Mouse (Mus musculus) myocyte (in vitro differentiated cells): ENCODE results near the gene Iqschfp. TPM values are rescaled to one million over a fixed set of nuclear protein-coding genes. Genes with fewer than 3 reads are reported as not detected.

Source experiments
- H3K27me3 ChIP-seq: one replicate; pipeline ENCODE4 v1.6.1; 2011; ENCODE audit not compliant: control insufficient read depth, insufficient read depth, insufficient read length
- H3K36me3 ChIP-seq: one replicate; pipeline ENCODE4 v1.6.1; 2011; ENCODE audit not compliant: control insufficient read depth, insufficient read depth
- H3K4me2 ChIP-seq: one replicate; pipeline ENCODE4 v1.6.1; 2011; ENCODE audit warnings: low read depth, control low read depth
- H3K4me3 ChIP-seq: one replicate; pipeline ENCODE4 v1.5.1; 2011; ENCODE audit warnings: mild to moderate bottlenecking, control low read depth, moderate library complexity
- H3K79me2 ChIP-seq: one replicate; pipeline ENCODE4 v1.6.1; 2011; ENCODE audit not compliant: control insufficient read depth, insufficient read depth
- H3ac ChIP-seq: one replicate; pipeline ENCODE4 v1.6.1; 2011; ENCODE audit not compliant: control insufficient read depth, insufficient read length
- CEBPB ChIP-seq: IDR thresholded peaks from 2 replicates; pipeline ENCODE4 v1.6.1; 2011; ENCODE audit warnings: mild to moderate bottlenecking, moderate library complexity; ENCODE audit not compliant: poor library complexity, insufficient read depth, severe bottlenecking
- E2F4 ChIP-seq: IDR thresholded peaks from one replicate; pipeline ENCODE4 v1.6.1; 2011; ENCODE audit warnings: mild to moderate bottlenecking, control low read depth, moderate library complexity; ENCODE audit not compliant: insufficient read depth
- MAX ChIP-seq: IDR thresholded peaks from one replicate; pipeline ENCODE4 v1.6.1; 2011; ENCODE audit warnings: low read depth, mild to moderate bottlenecking, control low read depth
- MYOD1 ChIP-seq, 3 experiments: IDR thresholded peaks; one replicate each; pipeline ENCODE4 v1.6.1; 2011; ENCODE audit warnings: control low read depth in 2 of 3, low read depth in 2 of 3, mild to moderate bottlenecking in 2 of 3, moderate library complexity in 1 of 3; ENCODE audit not compliant: insufficient read length in 2 of 3, control insufficient read depth in 1 of 3
- MYOG ChIP-seq, 3 experiments: IDR thresholded peaks; one replicate each; pipeline ENCODE4 v1.6.1; 2011; ENCODE audit warnings: control low read depth in 2 of 3, low read depth in 2 of 3, mild to moderate bottlenecking in 2 of 3; ENCODE audit not compliant: insufficient read length in 2 of 3, control insufficient read depth in 1 of 3, insufficient read depth in 1 of 3
- POLR2A ChIP-seq: IDR thresholded peaks from one replicate; pipeline ENCODE4 v1.6.1; 2011; ENCODE audit warnings: low read depth, mild to moderate bottlenecking, control low read depth, moderate library complexity; ENCODE audit not compliant: insufficient read length
- POLR2AphosphoS2 ChIP-seq: IDR thresholded peaks from one replicate; pipeline ENCODE4 v1.6.1; 2011; ENCODE audit warnings: low read depth, control low read depth; ENCODE audit not compliant: insufficient read length
- REST ChIP-seq: IDR thresholded peaks from one replicate; pipeline ENCODE4 v1.6.1; 2011; ENCODE audit warnings: mild to moderate bottlenecking, control low read depth, moderate library complexity; ENCODE audit not compliant: insufficient read depth, insufficient read length
- SRF ChIP-seq: IDR thresholded peaks from one replicate; pipeline ENCODE4 v1.6.1; 2011; ENCODE audit warnings: low read depth; ENCODE audit not compliant: control insufficient read depth, insufficient read length
- TCF12 ChIP-seq: IDR thresholded peaks from one replicate; pipeline ENCODE4 v1.6.1; 2011; ENCODE audit warnings: mild to moderate bottlenecking, control low read depth; ENCODE audit not compliant: poor library complexity, insufficient read depth, severe bottlenecking
- TCF3 ChIP-seq: IDR thresholded peaks from one replicate; pipeline ENCODE4 v1.6.1; 2011; ENCODE audit warnings: low read depth, control low read depth; ENCODE audit not compliant: insufficient read length
- USF1 ChIP-seq: IDR thresholded peaks from one replicate; pipeline ENCODE4 v1.6.1; 2011; ENCODE audit warnings: low read depth, mild to moderate bottlenecking, control low read depth, moderate library complexity
- polyA plus RNA-seq: library from polyadenylated mRNA; unstranded; fragments of >200 nt; fragmentation: generic; extraction: Trizol; gene quantifications from one replicate; pipeline ENCODE4 v1.2.1, GENCODE M21; 2012; ENCODE audit warnings: missing spikeins

The Iqschfp gene
- polyA plus RNA-seq, 1 experiment, result not detected

GRCm38 (mm10) chr3:68518041-68518440 is 626.0 kb downstream of the Iqschfp start:
- no peak overlapping the region for H3K4me3 ChIP-seq
- peaks cover 38% of the 10 kb centered on the region for H3K79me2 ChIP-seq
- no peak for TF ChIP-seq MYOG (IDR thresholded peaks at IDR 0.05; ENCODE audit: control insufficient read depth in 1 of 3, insufficient read depth in 1 of 3, insufficient read length in 2 of 3, low read depth in 2 of 3)
- TF ChIP-seq TCF12, result no peak
- TF ChIP-seq REST, result no peak
- no peak for TF ChIP-seq USF1
- no peak for TF ChIP-seq POLR2A
- no peaks in the 10 kb centered on the region for H3K27me3 ChIP-seq
- no peak overlapping the region for H3ac ChIP-seq
- H3K4me2 ChIP-seq, result no peak overlapping the region
- H3K36me3 ChIP-seq, result no peaks in the 10 kb centered on the region

- Histone ChIP-seq H3K36me3 (no peaks in the 10 kb centered on the region), H3K79me2 (peaks cover 32% of the 10 kb centered on the region), H3K4me3 (no peak overlapping the region), H3K4me2 (no peak overlapping the region), H3K27me3 (no peaks in the 10 kb centered on the region), H3ac (no peak overlapping the region)
- no peak for TF ChIP-seq MYOG (IDR thresholded peaks at IDR 0.05; ENCODE audit: control insufficient read depth in 1 of 3, insufficient read depth in 1 of 3, insufficient read length in 2 of 3, low read depth in 2 of 3)
- no peak for TF ChIP-seq POLR2A
- no peak for TF ChIP-seq E2F4
- TF ChIP-seq REST, result no peak
- TF ChIP-seq POLR2AphosphoS2, result no peak
- no peak for TF ChIP-seq TCF12
- TF ChIP-seq TCF3, result no peak
- TF ChIP-seq MYOD1 (IDR thresholded peaks at IDR 0.05; ENCODE audit: control insufficient read depth in 1 of 3, insufficient read length in 2 of 3, low read depth in 2 of 3), result no peak
- TF ChIP-seq CEBPB, result no peak
- TF ChIP-seq MAX, result no peak
Observed at GRCm38 (mm10) chr3:68518586-68518985, 626.6 kb downstream of the Iqschfp start.

GRCm38 (mm10) chr3:68525361-68525878 is 633.4 kb downstream of the Iqschfp start:
- no peak overlapping the region for H3ac ChIP-seq
- no peaks in the 10 kb centered on the region for H3K36me3 ChIP-seq
- TF ChIP-seq MYOD1 (IDR thresholded peaks at IDR 0.05; ENCODE audit: control insufficient read depth in 1 of 3, insufficient read length in 2 of 3, low read depth in 2 of 3), result no peak
- no peak for TF ChIP-seq REST
- TF ChIP-seq USF1, result no peak
- no peak for TF ChIP-seq SRF
- no peak for TF ChIP-seq CEBPB
- TF ChIP-seq TCF12, result no peak
- no peak for TF ChIP-seq MAX
- TF ChIP-seq E2F4, result no peak
- no peak for TF ChIP-seq TCF3
- TF ChIP-seq POLR2A, result no peak
- TF ChIP-seq POLR2AphosphoS2, result no peak
- no peak for TF ChIP-seq MYOG (IDR thresholded peaks at IDR 0.05; ENCODE audit: control insufficient read depth in 1 of 3, insufficient read depth in 1 of 3, insufficient read length in 2 of 3, low read depth in 2 of 3)
- H3K4me2 ChIP-seq, result no peak overlapping the region
- H3K4me3 ChIP-seq, result no peak overlapping the region
- peaks cover 48% of the 10 kb centered on the region for H3K79me2 ChIP-seq
- no peaks in the 10 kb centered on the region for H3K27me3 ChIP-seq

GRCm38 (mm10) chr3:68526416-68526815 is 634.4 kb downstream of the Iqschfp start:
- H3K79me2 ChIP-seq, result peaks cover 50% of the 10 kb centered on the region
- no peak overlapping the region for H3K4me2 ChIP-seq
- no peak overlapping the region for H3K4me3 ChIP-seq
- no peaks in the 10 kb centered on the region for H3K36me3 ChIP-seq
- no peak for TF ChIP-seq MYOD1 (IDR thresholded peaks at IDR 0.05; ENCODE audit: control insufficient read depth in 1 of 3, insufficient read length in 2 of 3, low read depth in 2 of 3)
- TF ChIP-seq TCF12, result no peak
- no peaks in the 10 kb centered on the region for H3K27me3 ChIP-seq
- H3ac ChIP-seq, result no peak overlapping the region

GRCm38 (mm10) chr3:68527182-68527581 is 635.1 kb downstream of the Iqschfp start:
- no peak overlapping the region for H3K4me3 ChIP-seq
- H3K79me2 ChIP-seq, result peaks cover 54% of the 10 kb centered on the region
- TF ChIP-seq CEBPB, result no peak
- TF ChIP-seq TCF3, result no peak
- no peak for TF ChIP-seq POLR2A
- H3K27me3 ChIP-seq, result no peaks in the 10 kb centered on the region
- no peak overlapping the region for H3K4me2 ChIP-seq
- no peak overlapping the region for H3ac ChIP-seq
- no peaks in the 10 kb centered on the region for H3K36me3 ChIP-seq

- TF ChIP-seq MAX (no peak), REST (no peak), TCF12 (no peak), SRF (no peak), TCF3 (no peak), MYOG (IDR thresholded peaks at IDR 0.05; ENCODE audit: control insufficient read depth in 1 of 3, insufficient read depth in 1 of 3, insufficient read length in 2 of 3, low read depth in 2 of 3) (no peak), POLR2A (no peak), MYOD1 (IDR thresholded peaks at IDR 0.05; ENCODE audit: control insufficient read depth in 1 of 3, insufficient read length in 2 of 3, low read depth in 2 of 3) (no peak), CEBPB (no peak), POLR2AphosphoS2 (no peak), USF1 (no peak), E2F4 (no peak)
- Histone ChIP-seq H3K36me3 (no peaks in the 10 kb centered on the region), H3K4me2 (no peak overlapping the region), H3K4me3 (no peak overlapping the region), H3ac (no peak overlapping the region), H3K27me3 (no peaks in the 10 kb centered on the region), H3K79me2 (peaks cover 62% of the 10 kb centered on the region)
Observed at GRCm38 (mm10) chr3:68531908-68532307, 639.9 kb downstream of the Iqschfp start.
